Mouse (Mus musculus) kidney, postnatal 0 days (tissue): ENCODE measurements at regions not wholly inside any gene's neighbourhood (a gene's known extent, or its start where the extent isn't known, plus 50 kb on each side); places are given as distances from the start of the nearest gene placed in this dataset.
"Not testable (repeated sequence)": the region's sequence is repeated elsewhere in the genome, so short reads cannot be mapped to it uniquely, and the experiment has no call there.

ENCODE experiments used
- ATAC-seq: fragments of 200-750 bp; cut with Nextera tagmentation; replicated peaks from 2 replicates; pipeline ENCODE4 v1.8.0; 2017; ENCODE audit warnings: low read depth, moderate number of reproducible peaks, moderate TSS enrichment, moderate library complexity; ENCODE audit not compliant: low FRiP score
- DNase-seq: peaks from one replicate; pipeline ENCODE4 v3.0.0-alpha.2; 2016; ENCODE audit warnings: low spot score
- H3K27ac ChIP-seq: fragments of 300-500 bp; sonication (generic); 2 replicates; pipeline ENCODE4 v1.5.1; 2014; ENCODE audit warnings: mild to moderate bottlenecking
- H3K27me3 ChIP-seq: fragments of 300-500 bp; sonication (generic); 2 replicates; pipeline ENCODE4 v1.6.1; 2014; ENCODE audit warnings: low read length, mixed read lengths; ENCODE audit not compliant: insufficient read depth
- H3K36me3 ChIP-seq: fragments of 300-500 bp; sonication (generic); 2 replicates; pipeline ENCODE4 v1.6.1; 2014; ENCODE audit warnings: low read length, mixed read lengths; ENCODE audit not compliant: insufficient read depth
- H3K4me1 ChIP-seq: fragments of 300-500 bp; sonication (generic); replicated peaks from 2 replicates; pipeline ENCODE4 v1.6.1; 2014; ENCODE audit warnings: antibody characterized with exemption, low read length, mixed read lengths; ENCODE audit not compliant: insufficient read depth
- H3K4me2 ChIP-seq: fragments of 300-500 bp; sonication (generic); 2 replicates; pipeline ENCODE4 v1.6.1; 2014; ENCODE audit warnings: mild to moderate bottlenecking, low read length, moderate library complexity, mixed read lengths
- H3K4me3 ChIP-seq: fragments of 300-500 bp; sonication (generic); replicated peaks from 2 replicates; pipeline ENCODE4 v1.5.1; 2014; ENCODE audit warnings: low read depth, low read length
- H3K9ac ChIP-seq: fragments of 300-500 bp; sonication (generic); 2 replicates; pipeline ENCODE4 v1.6.1; 2014; ENCODE audit warnings: low read depth, low read length
- H3K9me3 ChIP-seq: fragments of 300-500 bp; sonication (generic); replicated peaks from 2 replicates; pipeline ENCODE4 v1.6.1; 2016; ENCODE audit warnings: low read length, inconsistent platforms, mixed read lengths
- CTCF ChIP-seq: IDR thresholded peaks from 2 replicates; pipeline ENCODE4 v1.5.1; 2016; ENCODE audit warnings: antibody characterized with exemption, low read depth, mild to moderate bottlenecking, moderate library complexity
- WGBS: fragments of 180-500 bp; shearing (Covaris S2); extraction: QIAGEN DNeasy Blood & Tissue Kit; methylation state at CpG from one replicate; pipeline ENCODE4 v1.1.7; 2014; 5-methylcytosine and 5-hydroxymethylcytosine counted together

DNA sequence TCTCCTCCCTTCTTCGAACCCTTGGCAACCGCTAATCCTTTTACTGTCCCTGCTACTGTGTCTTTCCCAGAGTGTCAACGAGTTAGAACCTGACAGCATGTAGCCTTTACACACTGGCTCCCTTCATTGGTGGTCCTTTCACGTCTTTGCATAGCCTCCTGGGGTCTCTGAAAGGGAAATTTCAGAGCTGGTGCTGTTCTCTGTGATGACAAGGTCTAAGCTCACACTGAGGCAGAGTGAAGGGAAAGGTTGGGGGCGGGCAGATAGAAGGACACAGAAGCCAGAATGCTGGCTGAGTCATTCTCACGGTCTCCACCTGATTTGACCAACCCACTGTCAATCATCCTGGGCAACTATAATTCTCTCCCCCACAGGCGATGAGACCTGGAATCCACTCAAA lies 78.2 kb downstream of the Cd2 start:
- 76% methylated on average over 7 of the region's 7 CpGs for WGBS
- no peak overlapping the region for H3K4me2 ChIP-seq
- peaks cover 14% of the 10 kb centered on the region for H3K4me1 ChIP-seq
- DNase-seq, result no peak
- H3K27me3 ChIP-seq, result no peaks in the 10 kb centered on the region
- no peaks in the 10 kb centered on the region for H3K9me3 ChIP-seq
- TF ChIP-seq CTCF, result no peak
- no peak overlapping the region for H3K4me3 ChIP-seq
- no peak overlapping the region for H3K9ac ChIP-seq
- H3K36me3 ChIP-seq, result no peaks in the 10 kb centered on the region
- ATAC-seq, result no peak
- no peak overlapping the region for H3K27ac ChIP-seq

GRCm38 (mm10) chr3:101208751-101209150 lies 79.0 kb downstream of the Cd2 start:
- H3K27me3 ChIP-seq, result no peaks in the 10 kb centered on the region
- H3K36me3 ChIP-seq, result no peaks in the 10 kb centered on the region
- no peak for DNase-seq
- H3K9ac ChIP-seq, result no peak overlapping the region
- peaks cover 14% of the 10 kb centered on the region for H3K4me1 ChIP-seq
- no peak for ATAC-seq
- no peak overlapping the region for H3K4me2 ChIP-seq
- no peaks in the 10 kb centered on the region for H3K9me3 ChIP-seq
- no peak overlapping the region for H3K27ac ChIP-seq
- 91% methylated on average over 12 of the region's 12 CpGs for WGBS
- TF ChIP-seq CTCF, result no peak
- H3K4me3 ChIP-seq, result no peak overlapping the region

DNA sequence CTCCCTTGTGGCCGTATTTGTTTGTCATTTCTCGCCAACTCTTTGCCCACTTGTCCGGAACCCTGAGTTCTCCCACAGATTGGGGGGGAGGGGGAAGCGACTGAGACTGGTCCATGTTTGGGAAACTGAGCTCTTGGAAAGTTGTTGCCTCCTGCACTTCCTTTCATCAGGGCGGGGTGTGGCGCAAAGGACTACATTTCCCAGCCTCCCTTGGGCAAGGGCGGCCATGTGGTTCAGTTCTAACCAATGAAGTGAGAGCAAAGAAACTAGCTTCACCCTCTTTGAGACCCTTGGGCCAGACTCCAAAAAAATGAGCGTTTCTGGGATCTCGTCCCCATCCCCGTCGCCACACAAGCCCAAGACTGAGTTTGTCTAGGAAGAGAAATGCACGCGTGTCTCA lies 81.6 kb downstream of the Cd2 start:
- not testable (repeated sequence) for H3K4me2 ChIP-seq, H3K36me3 ChIP-seq, DNase-seq, H3K4me1 ChIP-seq, H3K9ac ChIP-seq, H3K4me3 ChIP-seq, ATAC-seq, H3K9me3 ChIP-seq, H3K27me3 ChIP-seq, H3K27ac ChIP-seq
- 92% methylated on average over 13 of the region's 13 CpGs for WGBS

- ATAC-seq, result no peak
- Histone ChIP-seq H3K9me3 (no peaks in the 10 kb centered on the region), H3K9ac (no peak overlapping the region), H3K27me3 (no peaks in the 10 kb centered on the region), H3K36me3 (no peaks in the 10 kb centered on the region), H3K27ac (no peak overlapping the region), H3K4me3 (no peak overlapping the region), H3K4me2 (no peak overlapping the region), H3K4me1 (no peaks in the 10 kb centered on the region)
- WGBS, result 84% methylated on average over 5 of the region's 5 CpGs
- DNase-seq, result no peak
- no peak for TF ChIP-seq CTCF
These were observed 84.6 kb upstream of the Ptgfrn start for GRCm38 (mm10) chr3:101194725-101195124.

GRCm38 (mm10) chr3:101194319-101194718 lies 84.2 kb upstream of the Ptgfrn start:
- no peak overlapping the region for H3K4me2 ChIP-seq
- DNase-seq, result no peak
- no peaks in the 10 kb centered on the region for H3K9me3 ChIP-seq
- 69% methylated on average over 5 of the region's 5 CpGs for WGBS
- H3K9ac ChIP-seq, result no peak overlapping the region
- no peaks in the 10 kb centered on the region for H3K4me1 ChIP-seq
- TF ChIP-seq CTCF, result no peak
- H3K36me3 ChIP-seq, result no peaks in the 10 kb centered on the region
- ATAC-seq, result no peak
- H3K4me3 ChIP-seq, result no peak overlapping the region
- H3K27me3 ChIP-seq, result no peaks in the 10 kb centered on the region
- no peak overlapping the region for H3K27ac ChIP-seq

DNA sequence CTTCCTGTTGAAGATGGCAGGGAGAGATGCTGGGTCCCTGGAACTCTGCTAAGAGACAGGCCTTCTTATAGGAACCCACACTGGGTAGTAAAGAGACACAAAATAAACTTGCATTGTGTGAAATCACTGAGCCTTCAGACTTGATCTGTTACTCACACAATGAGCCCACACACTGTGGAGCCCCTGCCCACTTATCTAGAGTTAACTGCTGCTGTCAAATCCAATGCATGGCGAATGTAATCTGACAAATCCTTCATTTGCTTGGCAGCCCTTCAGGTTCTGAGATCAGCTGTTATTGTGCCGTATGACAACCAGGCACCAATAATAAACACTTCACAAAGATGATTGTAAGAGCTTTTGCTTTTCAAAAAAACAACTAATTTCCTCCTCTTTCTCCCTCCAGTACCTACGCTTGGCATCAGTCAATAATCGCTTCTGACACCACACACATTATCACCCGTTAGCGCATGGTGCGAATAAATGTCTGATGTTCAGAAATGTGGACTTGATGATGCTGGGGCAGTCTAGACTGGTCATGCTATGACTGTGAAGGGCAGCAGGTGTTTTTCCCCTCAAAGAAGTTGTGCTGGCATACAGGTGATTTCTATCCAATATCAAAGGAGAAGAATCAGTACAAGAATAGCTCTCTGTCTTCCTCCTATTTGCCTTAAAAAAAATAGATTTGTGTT lies 81.4 kb upstream of the Ptgfrn start:
- Histone ChIP-seq H3K9ac (no peak overlapping the region), H3K9me3 (no peaks in the 10 kb centered on the region), H3K4me2 (no peak overlapping the region), H3K4me3 (no peak overlapping the region), H3K36me3 (no peaks in the 10 kb centered on the region), H3K27me3 (no peaks in the 10 kb centered on the region), H3K4me1 (no peaks in the 10 kb centered on the region), H3K27ac (no peak overlapping the region)
- no peak for TF ChIP-seq CTCF
- WGBS, result 88% methylated on average over 7 of the region's 7 CpGs
- DNase-seq, result no peak
- no peak for ATAC-seq

GRCm38 (mm10) chr3:101181958-101182357 lies 71.9 kb upstream of the Ptgfrn start:
- no peak for TF ChIP-seq CTCF
- no peak overlapping the region for H3K4me2 ChIP-seq
- H3K36me3 ChIP-seq, result no peaks in the 10 kb centered on the region
- DNase-seq (no peak), ATAC-seq (no peak)
- H3K9ac ChIP-seq, result no peak overlapping the region
- H3K27ac ChIP-seq, result no peak overlapping the region
- 0 out of 2 replicates have a peak, but pooled peaks cover 4% of the 10 kb centered on the region for H3K9me3 ChIP-seq
- 86% methylated on average over 11 of the region's 11 CpGs for WGBS
- H3K27me3 ChIP-seq, result no peaks in the 10 kb centered on the region
- no peaks in the 10 kb centered on the region for H3K4me1 ChIP-seq
- H3K4me3 ChIP-seq, result no peak overlapping the region
